Mouse (Mus musculus): ENCODE data around the gene Gm10337. TPM values are rescaled to one million over a fixed set of nuclear protein-coding genes. Genes with fewer than 3 reads are reported as not detected.

The Gm10337 gene
- polyA plus RNA-seq, 1 experiment from 2014 or later = not detected

DNA sequence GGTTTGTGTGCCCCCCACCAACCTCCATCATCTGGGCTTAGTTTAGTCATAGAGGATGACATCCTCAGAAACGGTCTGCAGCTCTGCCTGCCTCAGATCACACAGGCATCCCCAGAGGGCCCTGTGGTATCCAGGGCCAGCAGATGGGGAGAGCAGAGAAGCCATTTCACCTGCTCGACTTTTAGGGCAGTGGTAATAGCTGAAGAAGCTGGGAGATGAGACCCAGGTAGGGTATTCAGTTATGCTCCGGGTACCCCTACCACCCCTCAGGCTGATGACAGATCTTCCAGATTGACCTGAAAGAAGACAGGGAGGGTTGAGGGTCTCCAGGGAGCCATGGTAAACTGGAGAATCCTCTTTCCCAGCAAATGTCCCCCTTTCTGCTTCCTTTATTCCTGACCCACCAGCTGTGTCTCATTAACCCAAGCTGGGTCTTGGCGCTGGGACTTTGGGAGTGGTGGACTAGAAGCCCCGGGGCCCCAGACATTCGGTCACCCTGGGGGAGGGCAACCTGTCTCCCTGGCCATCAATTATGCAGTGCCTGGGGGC, 7.8 kb downstream of the Gm10337 start:
- H3K4me2 ChIP-seq (ENCODE audit: low read depth, low read length) = peak overlapping the region; percentile 97; the same call in 1 of the 2 replicates
- H3K4me1 ChIP-seq (ENCODE audit: insufficient read depth) = peaks cover 15% of the 10 kb centered on the region
- no peak for DNase-seq
- no peak overlapping the region for H3K27ac ChIP-seq (ENCODE audit: low read depth)
- H3K9ac ChIP-seq (replicated peaks) = 0 out of 2 replicates have a peak overlapping the region, but pooled peaks have one; percentile 58
- H3K36me3 ChIP-seq (replicated peaks; ENCODE audit: insufficient read depth, low read length) = no peaks in the 10 kb centered on the region
- 40% methylated on average over 6 of the region's 6 CpGs for WGBS (ENCODE audit: insufficient replicate concordance)
- H3K4me3 ChIP-seq (ENCODE audit: low read depth, low read length) = no peak overlapping the region
- H3K9me3 ChIP-seq (ENCODE audit: low read length) = no peaks in the 10 kb centered on the region
- TF ChIP-seq CTCF (IDR thresholded peaks at IDR 0.05; ENCODE audit: low read depth) (no peak), EP300 (IDR thresholded peaks at IDR 0.05; ENCODE audit: low read depth) (no peak)
- H3K27me3 ChIP-seq (ENCODE audit: insufficient read depth, low read length) = 0 out of 2 replicates have a peak, but pooled peaks cover 5% of the 10 kb centered on the region
- no peak for ATAC-seq

DNA sequence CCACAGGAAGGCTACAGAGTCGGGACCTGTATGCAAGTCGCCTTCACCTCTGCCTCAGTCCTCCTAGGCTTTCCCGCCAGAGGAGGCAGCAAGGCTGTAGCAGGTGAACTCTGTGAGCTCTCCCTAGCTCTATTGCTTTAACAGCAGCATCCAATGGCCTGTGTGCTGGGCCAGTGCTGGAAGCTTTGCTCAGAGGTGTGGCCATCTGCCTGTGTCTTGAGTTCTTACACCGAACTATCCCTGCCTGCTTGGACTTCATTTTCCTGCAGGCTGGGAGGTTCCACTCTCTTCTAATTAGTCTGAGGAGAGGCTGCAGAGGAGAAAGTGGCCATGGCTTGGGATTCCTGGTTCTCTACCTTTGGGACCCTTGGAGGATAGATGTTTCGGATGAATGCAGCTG, 8.5 kb downstream of the Gm10337 start:
- H3K4me2 ChIP-seq (ENCODE audit: low read depth, low read length) = no peak overlapping the region
- H3K27me3 ChIP-seq (ENCODE audit: insufficient read depth, low read length) = 0 out of 2 replicates have a peak, but pooled peaks cover 5% of the 10 kb centered on the region
- no peaks in the 10 kb centered on the region for H3K36me3 ChIP-seq (replicated peaks; ENCODE audit: insufficient read depth, low read length)
- H3K27ac ChIP-seq (ENCODE audit: low read depth) = no peak overlapping the region
- ATAC-seq = no peak
- peaks cover 21% of the 10 kb centered on the region for H3K4me1 ChIP-seq (ENCODE audit: insufficient read depth)
- TF ChIP-seq EP300 (IDR thresholded peaks at IDR 0.05; ENCODE audit: low read depth) = no peak
- no peak overlapping the region for H3K4me3 ChIP-seq (ENCODE audit: low read depth, low read length)
- H3K9ac ChIP-seq (replicated peaks) = no peak overlapping the region
- H3K9me3 ChIP-seq (ENCODE audit: low read length) = no peaks in the 10 kb centered on the region
- 65% methylated on average over 5 of the region's 5 CpGs for WGBS (ENCODE audit: insufficient replicate concordance)
- no peak for DNase-seq

GRCm38 (mm10) chr15:102512471-102512870, 8.9 kb downstream of the Gm10337 start:
- no peak overlapping the region for H3K27ac ChIP-seq (ENCODE audit: low read depth)
- H3K36me3 ChIP-seq (replicated peaks; ENCODE audit: insufficient read depth, low read length) = no peaks in the 10 kb centered on the region
- no peak overlapping the region for H3K4me2 ChIP-seq (ENCODE audit: low read depth, low read length)
- H3K4me3 ChIP-seq (ENCODE audit: low read depth, low read length) = no peak overlapping the region
- H3K9ac ChIP-seq (replicated peaks) = no peak overlapping the region
- TF ChIP-seq EP300 (IDR thresholded peaks at IDR 0.05; ENCODE audit: low read depth) (no peak), CTCF (IDR thresholded peaks at IDR 0.05; ENCODE audit: low read depth) (no peak)
- H3K9me3 ChIP-seq (ENCODE audit: low read length) = no peaks in the 10 kb centered on the region
- 0 out of 2 replicates have a peak, but pooled peaks cover 5% of the 10 kb centered on the region for H3K27me3 ChIP-seq (ENCODE audit: insufficient read depth, low read length)
- H3K4me1 ChIP-seq (ENCODE audit: insufficient read depth) = peaks cover 23% of the 10 kb centered on the region
- no peak for ATAC-seq
- no peak for DNase-seq

DNA sequence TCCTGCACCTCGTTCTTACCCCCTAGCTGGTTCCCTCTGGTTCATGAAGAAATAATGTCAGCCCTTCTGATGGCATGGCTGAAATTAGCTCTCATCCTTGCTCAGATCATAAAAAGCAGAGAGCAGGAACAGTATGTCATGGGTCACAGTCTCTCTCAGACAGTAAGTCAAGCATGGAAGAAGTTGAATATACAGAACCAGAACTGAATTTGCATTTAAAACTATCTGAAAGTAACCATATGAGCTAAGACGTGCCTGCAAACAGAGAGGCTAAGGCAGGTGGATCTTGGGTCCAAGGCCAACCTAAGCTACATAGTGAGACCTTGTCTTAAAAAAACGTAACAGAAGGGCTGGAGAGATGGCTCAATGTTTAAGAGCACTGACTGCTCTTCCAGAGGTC, 9.5 kb downstream of the Gm10337 start:
- Histone ChIP-seq H3K9me3 (ENCODE audit: low read length) (no peaks in the 10 kb centered on the region), H3K9ac (replicated peaks) (no peak overlapping the region), H3K4me3 (ENCODE audit: low read depth, low read length) (no peak overlapping the region), H3K27me3 (ENCODE audit: insufficient read depth, low read length) (0 out of 2 replicates have a peak, but pooled peaks cover 5% of the 10 kb centered on the region), H3K4me2 (ENCODE audit: low read depth, low read length) (no peak overlapping the region), H3K4me1 (ENCODE audit: insufficient read depth) (peaks cover 25% of the 10 kb centered on the region), H3K36me3 (replicated peaks; ENCODE audit: insufficient read depth, low read length) (no peaks in the 10 kb centered on the region), H3K27ac (ENCODE audit: low read depth) (no peak overlapping the region)
- no peak for TF ChIP-seq CTCF (IDR thresholded peaks at IDR 0.05; ENCODE audit: low read depth)
- no peak for TF ChIP-seq EP300 (IDR thresholded peaks at IDR 0.05; ENCODE audit: low read depth)
- DNase-seq (no peak), ATAC-seq (no peak)
- WGBS (ENCODE audit: insufficient replicate concordance) = 62% methylated on average over 3 of the region's 3 CpGs

- TF ChIP-seq CTCF (IDR thresholded peaks at IDR 0.05; ENCODE audit: low read depth) (no peak), EP300 (IDR thresholded peaks at IDR 0.05; ENCODE audit: low read depth) (no peak)
- ATAC-seq (no peak), DNase-seq (no peak)
- Histone ChIP-seq H3K27me3 (ENCODE audit: insufficient read depth, low read length) (0 out of 2 replicates have a peak, but pooled peaks cover 5% of the 10 kb centered on the region), H3K4me3 (ENCODE audit: low read depth, low read length) (no peak overlapping the region), H3K4me2 (ENCODE audit: low read depth, low read length) (no peak overlapping the region), H3K36me3 (replicated peaks; ENCODE audit: insufficient read depth, low read length) (no peaks in the 10 kb centered on the region), H3K9me3 (ENCODE audit: low read length) (no peaks in the 10 kb centered on the region), H3K9ac (replicated peaks) (no peak overlapping the region), H3K4me1 (ENCODE audit: insufficient read depth) (peaks cover 29% of the 10 kb centered on the region), H3K27ac (ENCODE audit: low read depth) (no peak overlapping the region)
- WGBS (ENCODE audit: insufficient replicate concordance) = 80% methylated on average over 2 of the region's 2 CpGs
These were observed 11.7 kb downstream of the Gm10337 start for GRCm38 (mm10) chr15:102515261-102515660.

DNA sequence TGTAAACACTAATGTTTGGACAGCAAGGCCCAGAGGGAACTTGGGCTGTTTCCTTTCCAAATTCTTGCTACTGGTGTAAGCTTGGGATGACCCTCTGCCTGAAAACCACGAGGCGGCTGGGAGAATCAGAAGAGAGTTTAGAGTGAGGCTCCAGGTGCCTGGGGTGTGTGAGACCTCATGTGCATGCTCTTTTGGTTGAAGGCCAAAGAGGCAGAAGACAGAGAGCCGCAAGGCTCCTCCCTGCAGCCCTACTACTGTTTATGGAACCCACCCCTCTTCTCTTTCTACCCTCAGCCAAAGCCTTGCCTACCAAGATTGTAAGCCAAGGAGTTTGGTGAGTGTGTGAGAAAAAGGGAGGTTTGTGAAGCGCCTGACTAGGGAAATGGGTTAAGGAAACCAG, 12.3 kb downstream of the Gm10337 start:
- Histone ChIP-seq H3K4me1 (ENCODE audit: insufficient read depth) (peaks cover 24% of the 10 kb centered on the region), H3K9me3 (ENCODE audit: low read length) (no peaks in the 10 kb centered on the region), H3K4me2 (ENCODE audit: low read depth, low read length) (peak overlapping the region; percentile 100; the same call in 1 of the 2 replicates), H3K27ac (ENCODE audit: low read depth) (no peak overlapping the region), H3K27me3 (ENCODE audit: insufficient read depth, low read length) (0 out of 2 replicates have a peak, but pooled peaks cover 5% of the 10 kb centered on the region), H3K9ac (replicated peaks) (no peak overlapping the region), H3K4me3 (ENCODE audit: low read depth, low read length) (no peak overlapping the region), H3K36me3 (replicated peaks; ENCODE audit: insufficient read depth, low read length) (no peaks in the 10 kb centered on the region)
- ATAC-seq (no peak), DNase-seq (no peak)
- 73% methylated on average over 4 of the region's 4 CpGs for WGBS (ENCODE audit: insufficient replicate concordance)
- TF ChIP-seq EP300 (IDR thresholded peaks at IDR 0.05; ENCODE audit: low read depth) (no peak), CTCF (IDR thresholded peaks at IDR 0.05; ENCODE audit: low read depth) (no peak)
